Mouse (Mus musculus): ENCODE data around the gene Tmtc1. TPM values are rescaled to one million over a fixed set of nuclear protein-coding genes. Genes with fewer than 3 reads are reported as not detected.

Tmtc1 gene
- 1.7 TPM in 2 replicates for polyA plus RNA-seq (2015; fragmentation: Nextera tagmentation; extraction: Ambion mirVana)

GRCm38 (mm10) chr6:148443726-148444701 is at the start of gene Tmtc1:
TSS of gene Tmtc1 (minus strand) at chr6:148444389.
- H3K27ac ChIP-seq = no peak within 1 kb of the TSS
- peak within 1 kb of the TSS; percentile 80 for H3K9ac ChIP-seq
- H3K4me2 ChIP-seq = peak within 1 kb of the TSS; percentile 98
- H3K4me1 ChIP-seq = peaks cover 27% of the 10 kb centered on the region
- 0 out of 2 replicates have a peak, but pooled peaks cover 3% of the 10 kb centered on the region for H3K9me3 ChIP-seq
- ATAC-seq (ENCODE audit: insufficient number of reproducible peaks, insufficient read depth, low FRiP score, low TSS enrichment, low read depth) = peak; percentile 69
- peaks cover 60% of the 10 kb centered on the region for H3K27me3 ChIP-seq
- under 1% methylated on average over 87 of the region's 99 CpGs for WGBS
- H3K36me3 ChIP-seq = no peaks in the 10 kb centered on the region
- H3K4me3 ChIP-seq = peak within 1 kb of the TSS; percentile 64

- 77% methylated on average over 5 of the region's 5 CpGs for WGBS
- Histone ChIP-seq H3K4me2 (no peak overlapping the region), H3K9me3 (no peaks in the 10 kb centered on the region), H3K27ac (no peak overlapping the region), H3K27me3 (no peaks in the 10 kb centered on the region), H3K36me3 (no peaks in the 10 kb centered on the region), H3K4me3 (no peak overlapping the region), H3K4me1 (peaks cover 22% of the 10 kb centered on the region), H3K9ac (no peak overlapping the region)
- no peak for ATAC-seq (ENCODE audit: insufficient number of reproducible peaks, insufficient read depth, low FRiP score, low TSS enrichment, low read depth)
These were observed 47.7 kb upstream of the Tmtc1 start for GRCm38 (mm10) chr6:148491849-148492248.

DNA sequence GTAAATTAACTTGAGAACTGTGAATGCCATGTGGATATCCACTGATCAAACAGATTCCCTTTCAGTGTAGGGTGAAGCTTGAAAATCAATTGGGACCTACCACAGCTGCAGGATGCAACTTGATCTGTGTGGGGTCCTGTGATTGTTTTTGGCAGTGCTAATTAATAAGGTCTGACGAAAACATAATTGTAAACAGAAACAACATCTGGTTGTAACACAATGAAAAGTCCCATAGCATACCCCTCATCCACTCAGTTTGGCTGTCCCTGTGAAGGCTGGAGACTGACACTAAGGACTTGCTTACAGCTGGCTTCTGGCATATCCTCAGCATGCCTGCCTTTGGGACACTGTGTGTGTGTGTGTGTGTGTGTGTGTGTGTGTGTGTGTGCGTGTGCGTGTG is 42.6 kb upstream of the Tmtc1 start:
- Histone ChIP-seq H3K27me3 (no peaks in the 10 kb centered on the region), H3K4me3 (no peak overlapping the region), H3K9ac (no peak overlapping the region), H3K36me3 (no peaks in the 10 kb centered on the region), H3K27ac (no peak overlapping the region), H3K4me1 (peaks cover 14% of the 10 kb centered on the region), H3K4me2 (no peak overlapping the region), H3K9me3 (no peaks in the 10 kb centered on the region)
- WGBS = 60% methylated on average over 3 of the region's 3 CpGs
- ATAC-seq (ENCODE audit: insufficient number of reproducible peaks, insufficient read depth, low FRiP score, low TSS enrichment, low read depth) = peak; percentile 64; the same call in 1 of the 2 replicates

DNA sequence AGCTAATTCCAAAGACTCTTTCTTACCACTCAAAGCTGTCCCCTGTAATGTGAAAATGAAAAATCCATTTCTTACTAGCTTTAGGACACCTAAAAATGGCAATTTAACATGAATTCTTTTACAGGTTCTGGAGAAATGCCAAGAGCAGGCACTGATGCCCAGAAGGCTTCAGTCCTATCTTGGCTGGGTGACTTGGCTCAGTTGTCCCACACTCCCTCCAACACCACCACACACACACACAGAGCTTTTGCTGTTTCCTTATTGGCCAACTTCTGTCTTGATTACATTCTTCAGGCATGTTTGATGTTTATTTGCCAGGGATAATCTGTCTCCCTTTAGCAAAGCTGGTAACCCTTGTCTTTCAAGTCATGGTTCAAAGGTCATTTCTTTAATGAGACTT is 37.7 kb upstream of the Tmtc1 start:
- no peak for ATAC-seq (ENCODE audit: insufficient number of reproducible peaks, insufficient read depth, low FRiP score, low TSS enrichment, low read depth)
- Histone ChIP-seq H3K27ac (no peak overlapping the region), H3K4me3 (no peak overlapping the region), H3K36me3 (no peaks in the 10 kb centered on the region), H3K9ac (no peak overlapping the region), H3K27me3 (no peaks in the 10 kb centered on the region), H3K4me2 (no peak overlapping the region), H3K4me1 (peaks cover 4% of the 10 kb centered on the region; the same call in 1 of the 2 replicates), H3K9me3 (no peaks in the 10 kb centered on the region)

DNA sequence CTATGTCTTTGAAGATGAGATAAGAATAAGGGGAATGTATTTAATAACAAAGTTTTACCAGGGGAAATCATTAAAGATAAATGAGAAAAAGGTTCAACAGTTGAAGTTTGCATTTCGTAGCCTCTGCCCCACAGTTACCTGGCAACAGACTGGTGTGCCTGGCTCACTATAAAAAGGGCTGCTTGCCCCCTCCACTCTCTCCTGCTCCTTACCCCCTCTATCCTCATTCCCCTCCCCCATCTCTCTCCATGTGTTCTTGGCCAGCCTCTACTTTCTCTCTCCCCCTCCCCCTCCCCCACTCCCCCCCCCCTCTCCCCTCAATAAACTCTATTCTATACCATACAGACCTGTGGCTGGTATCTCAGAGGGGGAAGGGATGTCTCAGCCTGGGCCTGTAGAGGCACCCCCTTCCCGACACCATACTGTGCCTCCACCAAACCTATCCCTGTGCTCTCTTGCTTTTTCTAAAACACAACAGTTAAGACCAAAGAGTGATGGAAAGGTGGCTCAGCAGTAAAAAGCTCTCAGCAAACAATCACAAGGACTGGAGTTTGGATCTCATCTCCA is 35.6 kb upstream of the Tmtc1 start:
- Histone ChIP-seq H3K4me3 (no peak overlapping the region), H3K36me3 (no peaks in the 10 kb centered on the region), H3K4me2 (no peak overlapping the region), H3K27me3 (no peaks in the 10 kb centered on the region), H3K27ac (no peak overlapping the region), H3K4me1 (no peaks in the 10 kb centered on the region), H3K9me3 (no peaks in the 10 kb centered on the region), H3K9ac (no peak overlapping the region)
- ATAC-seq (ENCODE audit: insufficient number of reproducible peaks, insufficient read depth, low FRiP score, low TSS enrichment, low read depth) = no peak
- WGBS = 75% methylated on average over 2 of the region's 2 CpGs

DNA sequence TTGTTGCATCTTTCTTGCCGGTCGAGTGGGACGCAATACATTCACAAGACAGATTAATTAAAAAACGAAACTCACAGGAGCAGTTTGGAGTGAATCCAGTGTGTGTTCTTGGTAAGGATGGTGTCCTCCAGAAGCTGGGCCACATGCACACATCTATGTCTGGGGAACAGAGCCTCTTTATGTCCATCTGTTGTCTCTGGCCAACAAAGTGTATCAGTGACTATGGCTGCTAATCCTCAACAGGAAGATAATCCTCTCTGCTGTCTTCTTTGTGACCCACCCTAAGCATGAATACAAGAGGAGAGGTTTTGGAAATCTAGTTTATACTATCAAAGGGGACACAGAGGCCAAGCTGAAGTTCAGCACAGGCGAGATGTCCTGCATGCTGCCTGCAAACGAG is 34.2 kb upstream of the Tmtc1 start:
- H3K36me3 ChIP-seq = no peaks in the 10 kb centered on the region
- no peak overlapping the region for H3K4me3 ChIP-seq
- WGBS = 81% methylated on average over 6 of the region's 6 CpGs
- H3K9ac ChIP-seq = no peak overlapping the region
- ATAC-seq (ENCODE audit: insufficient number of reproducible peaks, insufficient read depth, low FRiP score, low TSS enrichment, low read depth) = no peak
- no peak overlapping the region for H3K4me2 ChIP-seq
- H3K27me3 ChIP-seq = no peaks in the 10 kb centered on the region
- H3K4me1 ChIP-seq = no peaks in the 10 kb centered on the region
- H3K27ac ChIP-seq = no peak overlapping the region
- no peaks in the 10 kb centered on the region for H3K9me3 ChIP-seq

DNA sequence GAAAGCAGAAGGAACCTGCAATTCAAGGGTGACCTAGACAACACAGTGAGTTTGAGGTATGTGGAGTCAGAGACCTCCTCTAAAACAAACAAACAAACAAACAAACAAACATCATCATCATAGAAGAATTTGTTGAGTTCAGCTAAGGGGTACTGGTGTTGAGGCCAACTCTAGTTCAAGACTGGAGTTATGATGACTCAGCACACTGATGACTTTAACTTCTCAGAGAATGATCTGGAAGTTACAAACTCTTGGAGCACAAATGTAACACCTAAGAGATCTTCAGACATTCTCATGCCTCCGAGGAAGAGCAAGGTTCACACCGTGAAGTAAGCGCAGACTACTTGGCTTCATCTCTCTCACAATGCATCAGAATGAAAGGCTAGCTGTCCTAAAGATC is 28.1 kb upstream of the Tmtc1 start:
- no peak for ATAC-seq (ENCODE audit: insufficient number of reproducible peaks, insufficient read depth, low FRiP score, low TSS enrichment, low read depth)
- Histone ChIP-seq H3K4me2 (no peak overlapping the region), H3K9me3 (no peaks in the 10 kb centered on the region), H3K9ac (no peak overlapping the region), H3K4me1 (peaks cover 9% of the 10 kb centered on the region), H3K27ac (no peak overlapping the region), H3K4me3 (no peak overlapping the region), H3K27me3 (no peaks in the 10 kb centered on the region), H3K36me3 (no peaks in the 10 kb centered on the region)
- WGBS = 94% methylated on average over 3 of the region's 3 CpGs

- H3K9me3 ChIP-seq = no peaks in the 10 kb centered on the region
- 0 out of 2 replicates have a peak, but pooled peaks cover 6% of the 10 kb centered on the region for H3K27me3 ChIP-seq
- no peak overlapping the region; the same call in 1 of the 2 replicates for H3K27ac ChIP-seq
- no peak overlapping the region for H3K4me2 ChIP-seq
- H3K36me3 ChIP-seq = no peaks in the 10 kb centered on the region
- no peak for ATAC-seq (ENCODE audit: insufficient number of reproducible peaks, insufficient read depth, low FRiP score, low TSS enrichment, low read depth)
- H3K4me1 ChIP-seq = peaks cover 11% of the 10 kb centered on the region
- WGBS = 43% methylated on average over 2 of the region's 2 CpGs
- no peak overlapping the region for H3K9ac ChIP-seq
- no peak overlapping the region for H3K4me3 ChIP-seq
These were observed 23.8 kb upstream of the Tmtc1 start for GRCm38 (mm10) chr6:148467924-148468389.

- Histone ChIP-seq H3K9ac (no peak overlapping the region), H3K9me3 (no peaks in the 10 kb centered on the region), H3K27me3 (0 out of 2 replicates have a peak, but pooled peaks cover 6% of the 10 kb centered on the region), H3K4me2 (no peak overlapping the region), H3K27ac (no peak overlapping the region), H3K4me3 (no peak overlapping the region), H3K36me3 (no peaks in the 10 kb centered on the region), H3K4me1 (peaks cover 11% of the 10 kb centered on the region)
- ATAC-seq (ENCODE audit: insufficient number of reproducible peaks, insufficient read depth, low FRiP score, low TSS enrichment, low read depth) = peak; percentile 52; the same call in 1 of the 2 replicates
- 4% methylated on average over 2 of the region's 3 CpGs for WGBS
These were observed 23.2 kb upstream of the Tmtc1 start for GRCm38 (mm10) chr6:148467170-148467921.

DNA sequence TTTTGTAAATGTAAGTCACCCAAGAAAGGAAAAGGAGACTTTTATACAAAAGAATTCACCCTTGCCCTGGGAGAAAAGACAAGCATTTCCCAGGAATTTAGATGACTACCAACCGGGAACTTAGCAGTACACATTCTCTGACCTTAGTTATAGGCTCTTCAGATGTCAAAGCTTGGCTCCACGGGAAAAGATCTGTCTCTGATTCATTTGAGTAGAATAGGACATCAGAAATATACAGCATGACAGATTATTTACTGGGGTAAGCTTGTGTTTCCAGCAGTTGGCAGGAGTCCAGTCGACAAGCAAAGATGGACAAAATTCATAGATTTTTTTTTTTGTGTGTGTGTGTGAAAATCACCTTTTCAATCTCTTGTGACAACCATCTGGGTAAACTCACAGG is 15.4 kb upstream of the Tmtc1 start:
- Histone ChIP-seq H3K9me3 (peaks cover 5% of the 10 kb centered on the region; the same call in 1 of the 2 replicates), H3K27me3 (0 out of 2 replicates have a peak, but pooled peaks cover 6% of the 10 kb centered on the region), H3K27ac (no peak overlapping the region), H3K4me1 (peaks cover 10% of the 10 kb centered on the region; the same call in 1 of the 2 replicates), H3K4me3 (no peak overlapping the region), H3K9ac (no peak overlapping the region), H3K36me3 (no peaks in the 10 kb centered on the region), H3K4me2 (no peak overlapping the region)
- ATAC-seq (ENCODE audit: insufficient number of reproducible peaks, insufficient read depth, low FRiP score, low TSS enrichment, low read depth) = no peak
- WGBS = 37% methylated on average over 3 of the region's 3 CpGs

- Histone ChIP-seq H3K4me3 (no peak overlapping the region), H3K4me1 (0 out of 2 replicates have a peak, but pooled peaks cover 5% of the 10 kb centered on the region), H3K9ac (no peak overlapping the region), H3K27me3 (no peaks in the 10 kb centered on the region), H3K4me2 (no peak overlapping the region), H3K36me3 (no peaks in the 10 kb centered on the region), H3K9me3 (peaks cover 5% of the 10 kb centered on the region; the same call in 1 of the 2 replicates), H3K27ac (no peak overlapping the region)
- WGBS = 67% methylated on average over 4 of the region's 4 CpGs
- ATAC-seq (ENCODE audit: insufficient number of reproducible peaks, insufficient read depth, low FRiP score, low TSS enrichment, low read depth) = no peak
These were observed 11.3 kb upstream of the Tmtc1 start for GRCm38 (mm10) chr6:148455470-148455869.

Data from embryonic facial prominence, embryonic 13.5 days (tissue).